Mouse (Mus musculus) mature B cell (primary cell): Measurements from ENCODE around the gene Krtap19-3.

Source experiments
- in situ Hi-C: fragments of 300-500 bp; cut with MboI; formaldehyde crosslinking; loops from 2 replicates; pipeline ENCODE4 v1.14.3; 2019

The Krtap19-3 gene

GRCm38 (mm10) chr16:88877938-88878337, at the start of gene Krtap19-3:
Krtap19-3 (minus strand) TSS chr16:88878038.
- in situ Hi-C loops, result no loop called here

- in situ Hi-C loops, result no loop called here
Observed at GRCm38 (mm10) chr16:88896357-88896756, 18.5 kb upstream of the Krtap19-3 start, which contains the start of gene Krtap19-5. Krtap19-5 (minus strand) TSS chr16:88896457.

- in situ Hi-C loops, result no loop called here
Observed at GRCm38 (mm10) chr16:88886870-88887269, 9.0 kb upstream of the Krtap19-3 start.

- in situ Hi-C loops, result no loop called here
Observed at GRCm38 (mm10) chr16:88884989-88885388, 7.2 kb upstream of the Krtap19-3 start, which contains the start of gene Krtap19-4. Krtap19-4 (minus strand) TSS chr16:88885089.

- in situ Hi-C loops, result no loop called here
Observed at GRCm38 (mm10) chr16:88874169-88874568, 3.7 kb downstream of the Krtap19-3 start, which contains the start of gene Krtap19-2. Krtap19-2 (minus strand) TSS chr16:88874269.

- in situ Hi-C loops, result no loop called here
Observed at GRCm38 (mm10) chr16:88869311-88869710, 8.5 kb downstream of the Krtap19-3 start, which contains the start of gene Krtap19-1. Krtap19-1 (minus strand) TSS chr16:88869411.

- in situ Hi-C loops, result no loop called here
Observed at GRCm38 (mm10) chr16:88864887-88865407, 12.9 kb downstream of the Krtap19-3 start.

- in situ Hi-C loops, result no loop called here
Observed at GRCm38 (mm10) chr16:88851450-88851849, 26.4 kb downstream of the Krtap19-3 start.

- in situ Hi-C loops, result no loop called here
Observed at GRCm38 (mm10) chr16:88848558-88848957, 29.3 kb downstream of the Krtap19-3 start.

- in situ Hi-C loops, result no loop called here
Observed at GRCm38 (mm10) chr16:88847363-88847762, 30.5 kb downstream of the Krtap19-3 start.
